Mouse (Mus musculus): ENCODE measurements around the gene Ackr1. TPM values are rescaled to one million over a fixed set of nuclear protein-coding genes. Genes with fewer than 3 reads are reported as not detected.

Ackr1 gene
- polyA plus RNA-seq, 3 experiments from 2014 or later, result not detected

Other genes starting within 250 kb of the Ackr1 start
- not detected for gene Olfr1408, start 196.4 kb downstream of the Ackr1 start, polyA plus RNA-seq (2017; shearing (Covaris generic))
- not detected for gene Olfr1406, start 143.1 kb downstream of the Ackr1 start, polyA plus RNA-seq (2017; shearing (Covaris generic))
- not detected for gene Olfr218, start 135.9 kb downstream of the Ackr1 start, polyA plus RNA-seq (2017; shearing (Covaris generic))
- not detected for gene Olfr1404, start 121.4 kb downstream of the Ackr1 start, polyA plus RNA-seq (2017; shearing (Covaris generic))
- not detected for gene Fcer1a, start 106.5 kb downstream of the Ackr1 start, polyA plus RNA-seq (2017; shearing (Covaris generic))
- not detected for gene Olfr418, start 67.7 kb downstream of the Ackr1 start, polyA plus RNA-seq (2017; shearing (Covaris generic))
- not detected for gene Mptx2, start 56.0 kb downstream of the Ackr1 start, polyA plus RNA-seq (2017; shearing (Covaris generic))
- gene Aim2, start 17.1 kb upstream of the Ackr1 start, polyA plus RNA-seq (2017; shearing (Covaris generic)), result 10 to 100 TPM; 49.6 to 69.8 (median 61.1) TPM
- gene Cadm3, start 33.9 kb upstream of the Ackr1 start, polyA plus RNA-seq (2017; shearing (Covaris generic)), result under 1 TPM in 1 of 3 experiments, not detected in 2; 0.11 TPM
- 10 to 100 TPM; 57.4 to 70.4 (median 60.4) TPM for gene Ifi206, start 157.3 kb upstream of the Ackr1 start, polyA plus RNA-seq (2017; shearing (Covaris generic))
- gene Ifi214, start 202.2 kb upstream of the Ackr1 start, polyA plus RNA-seq (2017; shearing (Covaris generic)), result 10 to 100 TPM; 19.8 to 28.9 (median 23.0) TPM

All from inflammation-experienced regulatory T-cells, adult 6 months (primary cell).